Mouse (Mus musculus) megakaryocyte-erythroid progenitor cell, adult 5 weeks (primary cell): ENCODE measurements around the gene Olfr782. TPM values are rescaled to one million over a fixed set of nuclear protein-coding genes. Genes with fewer than 3 reads are reported as not detected.

ENCODE experiments used
- polyA plus RNA-seq: library from polyadenylated mRNA; stranded (reverse); fragments of >175 nt; gene quantifications from 2 replicates; pipeline ENCODE4 v1.2.3, GENCODE M21; 2012

Gene Olfr782
- polyA plus RNA-seq: 0.04 TPM in 1 of 2 replicates, not detected in the other

DNA sequence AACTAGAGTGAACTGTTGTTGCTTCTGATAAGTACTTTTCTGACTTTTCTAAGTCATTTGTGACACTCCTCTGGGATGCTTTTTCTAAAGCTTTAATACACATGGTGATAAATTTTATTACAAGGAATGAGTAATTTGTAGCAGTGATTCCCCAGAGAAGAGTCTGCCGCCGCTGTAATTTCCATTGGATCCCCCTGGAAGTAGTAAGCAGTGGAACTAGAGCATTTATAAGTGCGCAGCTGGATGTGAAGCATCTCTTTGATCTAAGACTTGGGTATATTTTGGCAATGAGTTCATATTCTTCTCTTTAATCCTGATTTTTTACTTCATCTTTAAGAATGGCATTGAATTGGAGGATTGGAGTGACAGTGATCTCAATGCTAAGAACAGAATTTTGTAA, at the start of gene Olfr782:
TSS of gene Olfr782 (plus strand) at position 301 of the 400 bp plus-strand sequence.

DNA sequence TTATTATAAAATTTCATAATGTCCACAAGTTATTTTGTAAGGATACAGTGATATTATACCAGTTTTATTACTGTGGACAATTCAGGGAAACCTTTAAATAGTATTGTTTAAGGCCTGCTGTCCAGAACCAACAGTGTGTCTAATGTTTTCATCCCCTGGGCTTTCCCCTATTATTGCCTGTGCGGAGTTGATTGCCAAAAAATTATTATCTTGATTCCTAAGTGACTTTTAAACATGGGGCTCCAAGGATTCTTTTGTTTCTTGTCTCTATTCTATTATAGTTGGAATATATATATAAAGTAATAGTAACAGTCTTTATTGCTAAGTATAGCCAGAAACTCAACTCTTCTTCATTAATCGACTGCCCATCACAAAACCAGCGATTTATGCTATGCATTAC, 30.8 kb upstream of the Olfr782 start, which contains the start of gene Olfr780:
TSS of gene Olfr780 (plus strand) at position 301 of the 400 bp plus-strand sequence.

DNA sequence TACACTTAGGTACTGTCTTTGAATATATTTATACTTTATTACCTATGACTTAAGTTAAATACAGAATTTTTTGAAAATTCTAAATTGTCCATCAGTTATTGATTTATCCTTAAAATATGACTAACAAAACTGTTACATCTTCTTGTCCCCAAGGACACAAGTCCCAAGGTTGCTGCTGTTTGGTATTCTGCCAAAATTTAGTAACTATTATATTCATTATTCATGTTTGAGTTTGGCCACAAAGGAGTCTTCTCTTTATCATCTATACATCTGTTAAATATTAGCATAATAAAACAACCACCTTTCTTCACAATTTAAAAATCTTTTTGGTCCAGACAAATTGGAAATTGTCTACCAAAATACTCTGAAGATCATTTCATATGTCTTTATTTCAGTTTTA, 20.1 kb upstream of the Olfr782 start, which contains the start of gene Olfr781:
TSS of gene Olfr781 (plus strand) at position 301 of the 400 bp plus-strand sequence.

DNA sequence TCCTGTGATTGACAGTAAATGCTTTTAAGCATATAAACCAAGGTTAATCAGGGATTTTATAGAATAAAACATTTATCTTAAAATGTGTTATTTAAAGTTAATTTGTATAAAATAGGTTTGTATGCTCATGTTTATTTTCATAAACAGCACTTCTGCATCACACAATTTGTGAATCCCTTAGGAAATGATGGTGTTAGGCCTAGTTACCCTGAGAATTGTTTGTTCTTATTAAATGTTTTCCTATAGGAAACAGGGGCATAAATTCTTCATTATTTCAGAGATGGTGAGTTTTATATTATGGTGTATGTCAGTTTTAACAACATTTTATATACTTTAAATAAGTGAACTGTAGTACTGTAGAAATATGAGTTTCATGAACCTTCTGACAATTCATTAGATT, 35.1 kb downstream of the Olfr782 start, which contains the start of gene Olfr784:
TSS of gene Olfr784 (plus strand) at position 301 of the 400 bp plus-strand sequence.

Other genes with a start within 250 kb of the Olfr782 start
- gene Olfr768, start 249.5 kb upstream of the Olfr782 start, polyA plus RNA-seq: 0.02 TPM in 1 of 2 replicates, not detected in the other
- gene Olfr769, start 231.0 kb upstream of the Olfr782 start, polyA plus RNA-seq: not detected in 2 replicates
- gene Olfr770, start 209.9 kb upstream of the Olfr782 start, polyA plus RNA-seq: not detected in 2 replicates
- not detected in 2 replicates for gene Olfr771, start 184.1 kb upstream of the Olfr782 start, polyA plus RNA-seq
- gene Olfr772, start 170.9 kb upstream of the Olfr782 start, polyA plus RNA-seq: not detected in 2 replicates
- not detected in 2 replicates for gene Olfr773, start 161.4 kb upstream of the Olfr782 start, polyA plus RNA-seq
- not detected in 2 replicates for gene Olfr774, start 112.6 kb upstream of the Olfr782 start, polyA plus RNA-seq
- not detected in 2 replicates for gene Olfr775, start 100.4 kb upstream of the Olfr782 start, polyA plus RNA-seq
- gene Olfr776, start 89.7 kb upstream of the Olfr782 start, polyA plus RNA-seq: not detected in 2 replicates
- not detected in 2 replicates for gene Olfr777, start 77.4 kb upstream of the Olfr782 start, polyA plus RNA-seq
- not detected in 2 replicates for gene Olfr780, start 30.7 kb upstream of the Olfr782 start, polyA plus RNA-seq
- not detected in 2 replicates for gene Olfr781, start 20.0 kb upstream of the Olfr782 start, polyA plus RNA-seq
- not detected in 2 replicates for gene Olfr784, start 35.2 kb downstream of the Olfr782 start, polyA plus RNA-seq
- gene Olfr785, start 56.6 kb downstream of the Olfr782 start, polyA plus RNA-seq: not detected in 2 replicates
- gene Olfr786, start 78.5 kb downstream of the Olfr782 start, polyA plus RNA-seq: not detected in 2 replicates
- gene Olfr787, start 113.0 kb downstream of the Olfr782 start, polyA plus RNA-seq: not detected in 2 replicates
- not detected in 2 replicates for gene Olfr788, start 122.1 kb downstream of the Olfr782 start, polyA plus RNA-seq
- not detected in 2 replicates for gene Olfr789, start 135.9 kb downstream of the Olfr782 start, polyA plus RNA-seq
- not detected in 2 replicates for gene Olfr790, start 149.6 kb downstream of the Olfr782 start, polyA plus RNA-seq
- not detected in 2 replicates for gene Olfr791, start 172.9 kb downstream of the Olfr782 start, polyA plus RNA-seq
- not detected in 2 replicates for gene Olfr792, start 190.3 kb downstream of the Olfr782 start, polyA plus RNA-seq
- not detected in 2 replicates for gene Olfr794, start 218.8 kb downstream of the Olfr782 start, polyA plus RNA-seq